Mouse (Mus musculus): ENCODE measurements around the gene Gcnt3. TPM values are rescaled to one million over a fixed set of nuclear protein-coding genes. Genes with fewer than 3 reads are reported as not detected.

Gcnt3 gene
- not detected for polyA plus RNA-seq (2017; shearing (Covaris generic))

DNA sequence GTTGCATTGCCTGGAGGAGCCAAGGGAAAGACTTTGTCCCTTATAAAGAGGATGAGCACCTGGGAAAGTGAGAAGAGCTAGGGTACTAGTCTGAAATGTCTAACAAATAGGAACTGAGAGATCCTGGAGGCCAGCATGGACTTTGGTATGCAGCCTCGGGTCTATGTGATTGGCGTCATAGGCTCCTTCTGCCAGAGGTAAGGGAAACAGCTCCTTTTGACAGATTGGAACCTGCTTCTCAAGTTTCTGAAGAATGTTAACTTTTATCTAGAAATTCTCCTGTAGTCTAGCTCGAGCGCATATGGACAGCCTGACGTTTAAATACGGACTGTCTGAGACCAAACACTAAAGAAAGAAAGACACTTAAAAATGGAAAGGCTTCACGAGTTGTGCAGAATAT, at the start of gene Gcnt3:
Gene Gcnt3 (minus strand): TSS at position 101 of the 400 bp plus-strand sequence.
- ATAC-seq, result no peak

DNA sequence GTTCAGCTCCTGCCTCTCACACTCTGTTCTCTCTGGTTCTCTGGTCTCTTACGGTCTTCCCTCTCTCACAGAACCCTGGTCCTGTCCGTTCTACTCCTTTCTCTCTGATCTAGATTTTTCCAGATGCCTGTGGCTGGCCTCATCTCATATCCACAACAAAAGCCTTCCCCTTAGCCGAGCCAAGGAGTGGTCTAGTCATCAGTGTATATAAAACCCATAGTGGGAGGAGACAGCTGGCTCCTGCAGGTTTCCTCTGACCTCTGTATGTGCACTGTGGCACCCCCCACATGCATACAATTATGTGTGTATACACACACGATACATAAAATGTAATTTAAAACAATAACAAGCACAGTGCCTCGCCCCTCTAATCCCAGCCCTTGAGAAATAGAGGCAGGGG, 49.5 kb upstream of the Gcnt3 start:
- no peak for ATAC-seq

DNA sequence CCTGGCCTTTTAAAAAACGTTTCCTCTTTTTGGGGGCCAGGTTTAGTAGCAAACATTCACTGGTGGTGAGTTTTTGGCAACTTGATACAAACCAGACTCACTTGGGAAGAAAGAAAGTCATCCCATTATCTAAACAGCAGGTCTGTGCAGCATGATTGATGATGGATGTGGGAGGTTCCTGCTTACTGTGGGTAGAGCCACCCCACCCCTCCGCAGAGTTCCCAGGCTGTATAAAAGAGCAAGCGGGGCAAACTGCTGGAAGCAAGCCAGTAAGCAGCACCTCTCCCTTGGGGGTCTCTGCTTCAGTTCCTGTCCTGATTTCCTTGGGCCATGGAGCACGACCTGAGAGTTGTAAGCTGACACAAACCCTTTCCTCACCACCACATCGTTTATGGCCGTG, 48.2 kb upstream of the Gcnt3 start:
- ATAC-seq, result no peak

DNA sequence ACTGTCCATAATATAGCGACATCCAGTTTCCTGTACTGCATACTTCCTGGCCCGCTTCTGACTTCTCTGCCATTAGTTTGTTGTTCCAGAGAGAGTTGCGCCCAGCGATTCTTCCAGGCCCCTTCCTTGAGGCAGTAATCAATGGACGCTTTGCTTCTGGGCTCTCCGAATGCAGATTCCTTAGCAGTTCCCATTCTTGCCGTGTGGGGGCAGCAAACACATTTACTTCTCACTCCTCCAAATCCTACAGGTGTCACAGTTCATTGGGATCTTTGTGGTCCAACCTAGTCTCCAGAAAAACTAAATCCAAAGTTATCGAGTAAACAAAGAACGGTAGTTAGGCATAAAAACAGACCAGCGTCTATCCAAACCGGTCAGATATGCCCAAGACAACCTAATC, 46.2 kb upstream of the Gcnt3 start:
- no peak for ATAC-seq

DNA sequence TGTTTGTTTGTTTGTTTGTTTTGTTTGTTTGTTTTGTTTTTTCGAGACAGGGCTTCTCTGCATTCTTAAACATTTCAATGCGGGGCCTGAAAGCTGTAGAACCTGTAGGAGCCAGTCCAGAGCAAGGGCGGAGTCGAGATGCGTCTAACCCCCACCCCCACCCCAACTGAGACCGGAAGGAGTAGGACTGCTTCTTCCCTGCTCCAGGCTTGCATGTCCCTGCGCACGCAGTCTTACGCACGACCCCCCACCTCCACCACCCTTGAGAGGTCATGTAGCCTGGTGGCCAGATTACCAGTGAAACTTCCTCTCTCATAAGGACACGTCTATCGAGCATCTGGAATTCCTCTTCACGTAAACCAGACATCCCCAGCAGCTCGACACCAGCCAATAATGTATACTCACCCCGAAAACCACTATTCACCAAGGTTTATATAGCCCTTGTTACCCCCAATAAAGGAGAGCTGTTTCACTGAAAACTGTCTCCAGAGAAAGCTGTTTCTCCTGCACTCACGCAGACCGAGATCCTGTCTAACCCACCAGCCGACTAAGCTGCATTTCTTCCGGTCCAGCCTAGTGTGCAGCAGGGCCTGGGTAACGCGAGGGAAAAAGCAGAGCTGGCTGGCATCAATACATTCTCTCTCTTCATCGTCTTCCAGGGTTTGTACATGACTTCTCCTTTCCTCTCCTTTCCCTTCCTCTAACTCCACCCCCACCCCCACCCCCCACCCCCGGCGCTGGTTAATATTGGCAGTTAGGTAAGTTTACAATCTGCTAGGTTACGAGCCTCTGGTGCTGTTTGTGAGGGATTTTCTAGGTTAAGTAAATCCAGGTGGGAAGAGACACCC, 44.7 kb upstream of the Gcnt3 start:
- ATAC-seq, result no peak

DNA sequence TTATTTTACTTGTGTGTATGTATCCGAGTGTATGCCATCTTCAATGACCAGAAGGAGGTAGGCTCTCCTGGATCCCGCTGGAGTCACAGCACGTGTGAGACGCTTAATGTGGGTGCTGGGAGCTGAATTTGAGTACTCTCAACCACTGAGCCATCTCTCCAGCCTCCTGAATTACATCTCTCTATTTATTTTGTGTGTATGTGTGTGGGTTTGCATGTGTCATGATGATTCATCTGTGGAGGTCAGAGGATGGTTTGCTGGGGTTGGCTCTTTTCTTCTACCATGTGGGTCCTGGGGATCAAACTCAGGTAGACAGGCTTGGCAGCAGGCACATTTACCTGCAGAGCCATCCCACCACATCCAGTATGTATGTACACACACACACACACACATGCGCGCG, 43.9 kb upstream of the Gcnt3 start:
- ATAC-seq, result no peak

DNA sequence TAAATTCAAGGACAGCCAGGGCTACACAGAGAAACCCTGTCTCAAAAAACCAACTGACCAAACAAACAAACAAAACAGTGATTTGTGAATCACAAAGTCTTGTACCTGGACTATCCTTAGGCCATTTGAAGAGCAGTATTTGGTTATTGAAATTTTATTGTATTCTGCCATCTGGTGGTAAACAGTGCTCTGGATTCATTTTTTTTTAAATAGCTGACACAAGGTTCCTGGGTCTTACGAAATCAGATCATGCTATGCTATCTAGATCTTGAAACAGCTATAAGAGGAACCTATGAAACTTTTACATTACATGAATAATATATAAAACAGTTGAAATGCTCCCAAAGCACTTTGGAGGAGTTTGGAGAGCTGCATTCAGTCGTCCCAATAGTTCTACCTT, 43.1 kb upstream of the Gcnt3 start:
- peak; percentile 60 for ATAC-seq

DNA sequence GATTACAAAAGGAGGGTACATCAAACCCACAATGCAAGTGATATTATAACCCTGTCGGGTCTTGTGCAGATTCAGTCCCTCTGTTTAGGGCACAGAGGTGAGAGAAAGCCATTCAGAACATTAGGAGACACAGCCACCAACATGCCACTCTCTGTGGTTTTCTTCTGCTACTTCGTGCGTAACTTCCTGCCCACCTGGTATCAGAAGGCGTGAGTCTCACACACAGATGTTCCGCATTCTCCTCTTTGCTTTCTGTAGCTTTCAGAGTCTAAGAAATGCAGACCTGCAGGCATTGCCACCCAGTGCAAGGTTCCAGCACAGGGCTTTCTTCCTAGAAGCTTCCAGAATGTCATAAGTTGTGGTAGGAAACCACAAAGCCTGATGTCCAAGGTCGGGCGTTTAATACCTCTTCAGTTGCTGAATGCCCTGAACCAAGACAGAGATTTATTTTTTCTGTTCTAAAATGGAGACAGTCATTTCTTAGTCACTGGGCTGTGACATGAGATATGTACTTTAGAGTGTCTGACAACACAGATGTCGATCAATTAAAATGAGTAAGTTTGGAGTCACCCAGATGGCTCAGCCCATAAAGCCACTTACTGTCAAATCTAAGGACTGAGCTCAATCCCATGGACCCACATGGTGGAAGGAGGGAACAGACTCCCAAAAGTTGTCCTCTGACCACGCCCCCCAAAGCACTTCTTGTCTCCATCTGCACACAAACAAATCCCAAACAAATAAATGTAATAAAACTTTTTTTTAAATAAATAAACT, 42.3 kb upstream of the Gcnt3 start:
- ATAC-seq, result peak; percentile 94

DNA sequence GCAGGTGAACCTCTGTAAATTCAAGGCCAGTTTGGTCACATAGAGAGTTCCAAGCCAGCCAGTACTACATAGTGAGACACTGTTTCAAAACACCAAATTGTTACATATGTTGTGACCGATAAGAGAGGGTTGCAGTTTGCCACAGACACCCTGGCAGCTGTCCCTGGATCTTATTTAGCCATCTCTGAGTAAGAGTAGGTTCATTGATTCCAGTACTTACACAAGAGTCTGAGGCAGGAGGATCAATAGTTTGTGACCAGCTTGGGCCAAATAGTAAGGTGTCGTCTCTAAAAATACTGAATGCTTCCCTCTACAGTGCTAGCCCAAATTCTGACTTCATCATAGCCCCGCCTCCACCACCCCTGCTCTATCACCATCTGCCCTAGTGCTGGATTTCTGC, 40.1 kb upstream of the Gcnt3 start:
- ATAC-seq, result no peak

DNA sequence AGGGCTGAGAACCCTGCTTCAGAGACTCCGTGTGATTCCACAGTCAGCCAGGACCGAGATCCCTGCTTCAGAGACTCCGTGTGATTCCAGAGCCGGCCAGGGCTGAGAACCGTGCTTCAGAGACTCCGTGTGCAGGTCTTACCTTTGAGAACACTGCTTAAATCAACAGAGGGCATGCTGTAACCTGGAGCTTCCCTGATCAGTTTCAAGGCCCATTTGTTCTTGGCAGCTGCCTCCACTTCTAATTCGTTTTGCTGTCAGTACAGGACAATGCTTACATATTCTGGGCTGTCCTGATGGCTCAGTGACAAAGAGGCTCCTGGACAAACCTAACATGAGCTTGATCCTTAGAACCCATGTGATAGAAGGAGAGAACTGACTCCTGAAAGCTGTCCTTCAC, 39.3 kb upstream of the Gcnt3 start:
- ATAC-seq, result no peak

DNA sequence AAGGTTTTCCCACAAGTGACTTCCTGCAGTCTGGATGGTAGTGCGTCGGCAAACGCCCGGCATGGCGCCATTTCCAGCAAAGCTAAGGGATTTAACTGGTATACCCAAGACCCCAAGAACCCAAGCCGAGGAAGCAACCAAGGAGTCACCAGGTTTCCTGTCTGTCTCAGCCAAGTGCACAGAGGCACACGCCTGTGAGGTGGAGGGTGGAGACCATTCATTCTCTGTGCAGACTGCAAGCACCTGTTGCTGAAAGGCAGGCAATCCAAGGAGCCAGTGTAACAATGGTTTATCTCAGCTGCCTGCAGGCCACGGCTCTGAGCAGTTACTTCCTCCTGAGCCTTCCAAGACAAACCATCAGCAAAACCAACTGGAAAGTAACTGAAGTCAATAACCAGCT, 34.5 kb upstream of the Gcnt3 start:
- no peak for ATAC-seq

DNA sequence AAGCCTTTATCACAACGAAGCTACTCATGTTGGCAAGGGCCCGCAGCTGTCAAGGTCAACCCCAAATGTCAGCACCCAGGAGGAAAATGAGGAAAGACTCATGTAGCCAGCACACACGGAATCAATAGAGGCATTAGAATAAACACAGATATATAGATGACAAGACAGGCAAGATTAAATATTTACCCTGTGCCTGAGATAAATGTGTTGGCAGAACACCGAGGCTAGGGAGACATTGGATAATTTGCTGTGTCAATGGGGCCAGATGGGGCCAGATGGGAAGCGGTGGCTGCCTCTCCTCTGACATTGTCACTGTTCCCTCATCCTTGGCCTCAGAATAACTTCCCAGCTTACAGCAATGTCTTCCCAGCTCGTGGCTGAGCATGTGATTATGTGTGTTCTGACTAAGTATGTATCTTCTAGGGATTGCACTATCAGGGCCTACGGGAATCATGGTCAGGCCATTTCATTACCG, 32.1 kb upstream of the Gcnt3 start:
- no peak for ATAC-seq

DNA sequence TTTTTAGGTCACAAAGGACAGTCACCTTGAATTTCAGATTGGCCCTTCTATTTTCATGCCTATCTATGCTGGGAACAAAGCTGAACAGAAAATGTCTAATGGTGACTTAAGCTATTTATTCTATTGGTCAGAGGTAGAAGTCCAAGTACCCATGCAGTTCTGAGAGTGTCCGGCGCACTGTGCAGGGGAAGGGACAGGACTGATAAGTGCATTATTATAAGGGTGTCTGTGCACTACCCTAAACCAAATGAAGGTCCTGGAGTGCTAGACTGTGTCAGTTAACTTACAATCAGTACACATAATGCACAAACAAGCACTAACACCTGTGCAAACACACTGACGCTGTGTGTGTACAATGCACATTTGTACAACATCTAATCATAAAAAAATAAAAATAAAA, 29.6 kb upstream of the Gcnt3 start:
- no peak for ATAC-seq

DNA sequence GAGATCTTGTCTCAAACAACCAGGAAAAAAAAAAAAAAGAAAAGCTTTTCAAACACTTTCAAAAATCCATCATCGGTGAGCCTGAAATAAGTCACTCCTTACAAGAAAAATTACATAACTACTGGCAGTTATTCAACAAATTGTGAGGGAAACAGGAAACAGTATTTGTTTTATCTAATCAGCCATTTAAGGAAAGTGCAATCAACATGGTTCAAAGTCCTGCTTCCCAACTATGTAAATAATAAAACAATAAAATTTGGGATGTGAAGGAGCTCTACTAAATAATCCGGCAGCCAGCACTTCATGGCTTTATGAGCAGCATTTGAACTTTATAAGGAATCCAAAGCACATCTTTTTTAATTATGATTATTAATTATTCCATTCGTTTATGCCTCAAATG, 24.1 kb upstream of the Gcnt3 start:
- no peak for ATAC-seq

DNA sequence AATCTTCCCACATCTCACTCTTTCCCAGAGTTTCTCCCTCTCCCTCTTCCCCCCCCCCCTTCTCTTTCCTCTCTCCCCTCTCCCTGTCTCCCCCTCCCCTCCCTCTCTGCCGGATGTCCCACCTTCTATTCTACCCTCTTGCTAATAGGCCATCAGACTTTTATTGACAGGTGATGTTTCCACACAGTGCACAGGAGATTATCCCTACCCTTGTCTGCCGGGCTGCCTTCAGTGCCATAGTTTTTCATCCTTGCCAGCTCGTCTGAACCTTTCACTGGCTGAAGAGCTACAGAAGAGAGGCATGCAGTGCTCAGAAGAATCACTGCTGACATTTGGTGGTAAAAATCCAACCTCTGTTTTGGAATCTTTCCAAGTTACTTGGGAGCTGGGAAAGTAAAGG, 15.5 kb upstream of the Gcnt3 start:
- ATAC-seq, result no peak

DNA sequence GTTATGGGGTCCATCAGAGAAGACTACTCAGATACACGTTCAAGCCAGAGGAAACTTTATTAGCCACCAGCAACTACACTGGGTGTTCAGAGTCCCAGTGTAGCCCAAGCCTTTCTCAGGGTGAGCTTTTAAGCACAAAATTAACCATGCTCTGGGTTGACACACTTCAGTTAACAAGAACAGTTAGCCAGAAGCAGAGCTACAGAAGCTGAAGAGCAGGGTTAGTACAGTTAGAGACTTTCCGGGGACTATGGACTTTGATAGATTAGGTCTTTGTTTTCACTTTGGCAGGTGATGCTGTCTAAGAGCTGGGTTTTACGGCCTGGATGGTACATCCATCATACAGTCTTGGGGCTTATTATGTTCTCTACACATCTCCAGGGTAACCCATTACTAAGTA, 14.8 kb upstream of the Gcnt3 start:
- no peak for ATAC-seq

DNA sequence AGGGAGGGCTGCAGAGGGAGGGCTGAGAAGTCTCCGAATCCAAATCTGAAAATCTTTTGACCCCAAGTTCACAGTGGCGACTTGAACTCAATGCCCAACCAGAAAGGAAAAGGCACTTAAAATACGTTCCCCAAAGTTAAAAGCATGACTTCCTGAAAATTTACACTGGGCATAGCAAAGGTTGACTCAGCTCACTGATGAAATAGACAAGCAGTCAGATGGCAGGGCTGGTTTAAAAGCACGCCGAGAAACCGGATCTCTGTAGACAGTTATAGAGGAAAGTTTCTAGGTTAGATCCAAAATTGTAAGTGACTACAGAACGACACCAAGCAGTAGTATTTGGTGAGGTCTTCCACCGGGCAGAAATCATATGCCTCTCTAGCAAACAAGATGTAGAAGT, 12.0 kb upstream of the Gcnt3 start:
- no peak for ATAC-seq

DNA sequence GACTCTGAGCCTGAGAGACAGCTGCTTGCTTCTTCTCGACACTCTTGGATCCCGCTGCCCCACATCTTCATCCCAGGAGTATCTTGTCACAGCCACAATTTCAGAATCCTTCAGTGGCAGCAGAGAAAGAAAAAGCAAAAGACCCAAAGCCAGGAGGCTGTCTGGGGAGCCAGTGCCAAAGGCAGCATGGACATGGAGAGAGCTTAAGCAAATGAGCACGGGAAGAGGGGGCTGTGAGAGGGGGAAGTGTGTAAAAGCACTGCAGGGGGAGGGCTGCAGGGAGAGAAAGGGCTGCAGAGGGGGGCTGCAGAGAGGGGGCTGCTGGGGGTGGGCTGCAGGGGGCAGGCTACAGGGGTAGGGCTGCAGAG, 11.5 kb upstream of the Gcnt3 start:
- no peak for ATAC-seq

DNA sequence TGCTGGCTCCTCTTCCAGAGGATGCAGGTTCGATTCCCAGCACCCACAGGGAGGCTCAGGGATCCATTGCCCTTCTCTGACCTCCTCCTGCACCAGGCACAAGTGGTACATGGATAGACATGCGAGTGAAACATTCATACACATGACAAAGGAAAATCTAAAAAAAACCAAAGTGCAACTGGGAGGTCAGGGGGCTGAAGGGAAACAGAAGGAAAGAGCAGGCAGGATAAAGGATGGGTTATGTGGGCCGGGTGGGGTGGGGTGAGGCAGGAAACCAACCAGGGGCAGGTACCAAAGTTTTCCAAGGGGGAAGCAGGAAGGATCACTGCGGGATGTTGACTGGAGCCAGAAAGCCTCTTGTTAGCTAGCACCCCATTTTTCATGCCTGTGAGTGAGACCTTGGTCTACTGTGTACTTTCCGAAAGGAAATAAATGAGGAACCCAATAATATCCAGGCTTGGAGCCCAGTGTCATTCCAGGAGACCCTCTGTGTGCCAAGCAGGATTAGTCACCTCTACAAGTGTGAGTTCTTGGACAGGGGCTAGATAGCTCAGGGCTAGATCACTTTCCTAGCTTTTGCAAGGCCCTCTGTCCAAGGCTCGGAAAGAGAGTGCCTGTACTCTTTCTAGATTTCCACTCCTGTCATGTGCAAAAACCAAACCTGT, 11.0 kb upstream of the Gcnt3 start:
- ATAC-seq, result no peak

DNA sequence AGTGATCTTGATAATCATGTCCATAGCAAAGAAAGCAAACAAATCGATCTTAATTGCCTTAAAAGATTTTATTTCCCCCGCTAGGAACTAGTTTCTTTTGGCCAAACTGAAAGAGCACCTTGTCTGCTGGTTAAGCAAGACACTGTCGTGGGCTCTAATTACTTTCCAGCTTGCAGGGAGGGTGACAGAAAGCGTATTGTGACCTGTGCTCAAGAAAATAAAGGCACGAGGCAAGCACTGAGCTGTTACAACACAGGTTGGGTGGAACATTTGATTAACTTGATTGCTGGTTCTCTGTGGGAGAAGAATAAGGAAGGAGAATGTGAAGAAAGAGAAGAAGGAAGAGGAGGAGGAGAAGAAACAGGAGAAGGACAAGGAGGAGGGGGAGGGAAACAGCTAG, 10.4 kb upstream of the Gcnt3 start:
- ATAC-seq, result no peak

DNA sequence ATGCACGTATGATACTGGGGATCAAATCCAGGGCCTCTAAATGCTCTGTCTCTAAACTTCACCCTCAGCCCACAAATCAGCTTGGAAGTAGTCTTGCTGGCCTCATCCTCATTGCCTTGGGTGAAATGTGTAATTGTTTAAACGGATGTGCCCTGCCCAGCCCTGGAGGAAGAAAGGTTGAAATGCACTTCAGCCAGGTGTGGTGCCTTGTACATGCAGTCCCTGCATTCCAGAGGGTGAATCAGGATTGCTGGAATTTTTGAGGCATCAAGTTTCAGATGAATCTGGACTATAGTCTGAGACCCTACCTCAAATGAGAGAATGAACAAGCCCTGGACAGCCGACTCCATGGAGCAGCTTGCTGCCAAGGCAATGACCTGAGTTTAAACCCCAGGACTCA, 10.0 kb upstream of the Gcnt3 start:
- no peak for ATAC-seq

DNA sequence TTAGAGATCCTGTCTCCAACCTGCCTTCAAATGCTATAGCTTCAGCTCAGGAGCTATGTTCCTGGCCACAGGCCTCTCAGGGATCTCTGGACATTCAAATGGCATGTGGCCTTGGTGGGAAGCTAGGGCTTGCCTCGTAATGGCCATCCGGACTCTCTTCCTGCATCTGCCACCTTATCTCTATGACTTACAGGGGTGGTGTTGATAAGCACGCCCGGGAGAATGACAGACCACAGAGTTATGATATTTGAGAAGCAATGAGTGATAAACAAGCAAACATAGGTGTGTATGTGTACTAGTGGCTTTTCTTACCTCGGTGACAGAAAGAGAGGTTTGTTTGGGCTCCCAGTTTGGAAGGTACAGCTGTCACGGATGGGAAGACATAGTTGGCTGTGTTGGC, 8.4 kb upstream of the Gcnt3 start:
- no peak for ATAC-seq

DNA sequence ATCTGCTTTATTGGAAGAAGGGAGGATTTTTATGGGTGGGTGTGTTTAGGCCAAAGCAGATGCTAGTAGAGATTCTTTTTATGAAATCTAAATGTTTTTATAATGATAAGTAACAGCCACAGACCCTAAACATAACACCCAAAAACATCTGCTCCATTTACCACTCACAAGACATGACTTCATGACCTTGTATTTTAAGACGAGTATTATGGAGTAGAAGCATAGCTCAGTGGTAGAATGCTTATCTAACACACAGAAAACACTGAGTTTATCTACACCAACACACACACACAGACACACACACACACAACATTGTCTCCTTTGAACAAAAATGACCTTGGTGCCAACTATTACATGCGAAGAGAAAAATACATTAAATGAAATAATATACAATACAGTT, 7.0 kb upstream of the Gcnt3 start:
- ATAC-seq, result no peak

DNA sequence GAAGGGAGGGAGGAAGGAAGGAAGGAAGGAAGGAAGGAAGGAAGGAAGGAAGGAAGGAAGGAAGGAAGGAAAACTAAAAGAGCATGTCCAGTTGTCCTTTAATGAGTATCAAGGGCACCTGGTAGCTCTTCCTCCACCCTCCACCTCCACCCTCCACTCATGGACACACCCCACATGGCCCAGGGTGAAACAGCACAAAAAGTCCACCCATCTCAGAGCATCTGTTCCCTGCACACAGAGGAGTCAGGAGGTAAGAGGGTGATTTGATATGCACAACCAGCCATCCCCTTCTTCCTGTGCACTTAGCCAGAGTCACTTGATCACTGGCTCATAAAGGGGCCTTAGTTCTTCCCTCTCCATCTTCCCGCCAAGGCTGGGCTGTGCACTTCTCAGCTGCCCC, 5.0 kb upstream of the Gcnt3 start:
- no peak for ATAC-seq

All from CD4-positive, CD25-positive, alpha-beta regulatory T cell, adult 4 months (primary cell).